Mouse (Mus musculus) myocyte (in vitro differentiated cells): Measurements from ENCODE around the gene Gstm1. TPM values are rescaled to one million over a fixed set of nuclear protein-coding genes. Genes with fewer than 3 reads are reported as not detected.

ENCODE experiments used
- H3K27me3 ChIP-seq: one replicate; pipeline ENCODE4 v1.6.1; 2011; ENCODE audit not compliant: control insufficient read depth, insufficient read depth, insufficient read length
- H3K36me3 ChIP-seq: one replicate; pipeline ENCODE4 v1.6.1; 2011; ENCODE audit not compliant: control insufficient read depth, insufficient read depth
- H3K4me2 ChIP-seq: one replicate; pipeline ENCODE4 v1.6.1; 2011; ENCODE audit warnings: low read depth, control low read depth
- H3K4me3 ChIP-seq: one replicate; pipeline ENCODE4 v1.5.1; 2011; ENCODE audit warnings: mild to moderate bottlenecking, control low read depth, moderate library complexity
- H3K79me2 ChIP-seq: one replicate; pipeline ENCODE4 v1.6.1; 2011; ENCODE audit not compliant: control insufficient read depth, insufficient read depth
- H3ac ChIP-seq: one replicate; pipeline ENCODE4 v1.6.1; 2011; ENCODE audit not compliant: control insufficient read depth, insufficient read length
- CEBPB ChIP-seq: IDR thresholded peaks from 2 replicates; pipeline ENCODE4 v1.6.1; 2011; ENCODE audit warnings: mild to moderate bottlenecking, moderate library complexity; ENCODE audit not compliant: poor library complexity, insufficient read depth, severe bottlenecking
- E2F4 ChIP-seq: IDR thresholded peaks from one replicate; pipeline ENCODE4 v1.6.1; 2011; ENCODE audit warnings: mild to moderate bottlenecking, control low read depth, moderate library complexity; ENCODE audit not compliant: insufficient read depth
- MAX ChIP-seq: IDR thresholded peaks from one replicate; pipeline ENCODE4 v1.6.1; 2011; ENCODE audit warnings: low read depth, mild to moderate bottlenecking, control low read depth
- MYOD1 ChIP-seq, 3 experiments: IDR thresholded peaks; one replicate each; pipeline ENCODE4 v1.6.1; 2011; ENCODE audit warnings: control low read depth in 2 of 3, low read depth in 2 of 3, mild to moderate bottlenecking in 2 of 3, moderate library complexity in 1 of 3; ENCODE audit not compliant: insufficient read length in 2 of 3, control insufficient read depth in 1 of 3
- MYOG ChIP-seq, 3 experiments: IDR thresholded peaks; one replicate each; pipeline ENCODE4 v1.6.1; 2011; ENCODE audit warnings: control low read depth in 2 of 3, low read depth in 2 of 3, mild to moderate bottlenecking in 2 of 3; ENCODE audit not compliant: insufficient read length in 2 of 3, control insufficient read depth in 1 of 3, insufficient read depth in 1 of 3
- POLR2A ChIP-seq: IDR thresholded peaks from one replicate; pipeline ENCODE4 v1.6.1; 2011; ENCODE audit warnings: low read depth, mild to moderate bottlenecking, control low read depth, moderate library complexity; ENCODE audit not compliant: insufficient read length
- POLR2AphosphoS2 ChIP-seq: IDR thresholded peaks from one replicate; pipeline ENCODE4 v1.6.1; 2011; ENCODE audit warnings: low read depth, control low read depth; ENCODE audit not compliant: insufficient read length
- REST ChIP-seq: IDR thresholded peaks from one replicate; pipeline ENCODE4 v1.6.1; 2011; ENCODE audit warnings: mild to moderate bottlenecking, control low read depth, moderate library complexity; ENCODE audit not compliant: insufficient read depth, insufficient read length
- SRF ChIP-seq: IDR thresholded peaks from one replicate; pipeline ENCODE4 v1.6.1; 2011; ENCODE audit warnings: low read depth; ENCODE audit not compliant: control insufficient read depth, insufficient read length
- TCF12 ChIP-seq: IDR thresholded peaks from one replicate; pipeline ENCODE4 v1.6.1; 2011; ENCODE audit warnings: mild to moderate bottlenecking, control low read depth; ENCODE audit not compliant: poor library complexity, insufficient read depth, severe bottlenecking
- TCF3 ChIP-seq: IDR thresholded peaks from one replicate; pipeline ENCODE4 v1.6.1; 2011; ENCODE audit warnings: low read depth, control low read depth; ENCODE audit not compliant: insufficient read length
- USF1 ChIP-seq: IDR thresholded peaks from one replicate; pipeline ENCODE4 v1.6.1; 2011; ENCODE audit warnings: low read depth, mild to moderate bottlenecking, control low read depth, moderate library complexity
- polyA plus RNA-seq: library from polyadenylated mRNA; unstranded; fragments of >200 nt; fragmentation: generic; extraction: Trizol; gene quantifications from one replicate; pipeline ENCODE4 v1.2.1, GENCODE M21; 2012; ENCODE audit warnings: missing spikeins

The Gstm1 gene
- polyA plus RNA-seq, 1 experiment = 42.0 TPM

- H3K79me2 ChIP-seq = no peaks in the 10 kb centered on the region
- no peak for TF ChIP-seq POLR2AphosphoS2
- H3K4me2 ChIP-seq = no peak overlapping the region
- H3K4me3 ChIP-seq = no peak overlapping the region
- no peaks in the 10 kb centered on the region for H3K36me3 ChIP-seq
- H3K27me3 ChIP-seq = peaks cover 25% of the 10 kb centered on the region
- H3ac ChIP-seq = no peak overlapping the region
These were observed 15.4 kb upstream of the Gstm1 start for GRCm38 (mm10) chr3:108033156-108033555.

GRCm38 (mm10) chr3:108032113-108032512, 14.3 kb upstream of the Gstm1 start:
- no peaks in the 10 kb centered on the region for H3K79me2 ChIP-seq

GRCm38 (mm10) chr3:108028641-108029365, 11.0 kb upstream of the Gstm1 start:
- no peak overlapping the region for H3K4me3 ChIP-seq
- TF ChIP-seq TCF12 (no peak), POLR2A (no peak), MAX (no peak), MYOG (IDR thresholded peaks at IDR 0.05; ENCODE audit: control insufficient read depth in 1 of 3, insufficient read depth in 1 of 3, insufficient read length in 2 of 3, low read depth in 2 of 3) (no peak), POLR2AphosphoS2 (no peak), TCF3 (no peak), CEBPB (no peak), SRF (no peak), E2F4 (no peak), USF1 (no peak), MYOD1 (IDR thresholded peaks at IDR 0.05; ENCODE audit: control insufficient read depth in 1 of 3, insufficient read length in 2 of 3, low read depth in 2 of 3) (no peak), REST (no peak)

More at GRCm38 (mm10) chr3:108032113-108032512, 14.3 kb upstream of the Gstm1 start:
- Histone ChIP-seq H3K4me3 (no peak overlapping the region), H3K4me2 (no peak overlapping the region), H3K27me3 (peaks cover 29% of the 10 kb centered on the region), H3K36me3 (no peaks in the 10 kb centered on the region), H3ac (no peak overlapping the region)
- no peak for TF ChIP-seq E2F4
- TF ChIP-seq POLR2AphosphoS2 = no peak
- TF ChIP-seq MAX = no peak
- TF ChIP-seq MYOG (IDR thresholded peaks at IDR 0.05; ENCODE audit: control insufficient read depth in 1 of 3, insufficient read depth in 1 of 3, insufficient read length in 2 of 3, low read depth in 2 of 3) = no peak
- no peak for TF ChIP-seq MYOD1 (IDR thresholded peaks at IDR 0.05; ENCODE audit: control insufficient read depth in 1 of 3, insufficient read length in 2 of 3, low read depth in 2 of 3)

GRCm38 (mm10) chr3:108026597-108026996, 8.8 kb upstream of the Gstm1 start:
- TF ChIP-seq SRF = no peak
- no peak for TF ChIP-seq MAX
- TF ChIP-seq REST = no peak
- no peak for TF ChIP-seq POLR2AphosphoS2
- TF ChIP-seq USF1 = no peak
- TF ChIP-seq TCF12 = no peak
- TF ChIP-seq CEBPB = no peak
- TF ChIP-seq MYOD1 (IDR thresholded peaks at IDR 0.05; ENCODE audit: control insufficient read depth in 1 of 3, insufficient read length in 2 of 3, low read depth in 2 of 3) = no peak
- no peak for TF ChIP-seq POLR2A
- no peak for TF ChIP-seq MYOG (IDR thresholded peaks at IDR 0.05; ENCODE audit: control insufficient read depth in 1 of 3, insufficient read depth in 1 of 3, insufficient read length in 2 of 3, low read depth in 2 of 3)
- no peak for TF ChIP-seq E2F4
- no peak for TF ChIP-seq TCF3
- no peak overlapping the region for H3ac ChIP-seq
- no peak overlapping the region for H3K4me3 ChIP-seq
- H3K79me2 ChIP-seq = no peaks in the 10 kb centered on the region
- peaks cover 38% of the 10 kb centered on the region for H3K27me3 ChIP-seq
- no peak overlapping the region for H3K4me2 ChIP-seq
- H3K36me3 ChIP-seq = no peaks in the 10 kb centered on the region

More at GRCm38 (mm10) chr3:108028641-108029365, 11.0 kb upstream of the Gstm1 start:
- Histone ChIP-seq H3ac (no peak overlapping the region), H3K4me2 (no peak overlapping the region), H3K79me2 (no peaks in the 10 kb centered on the region), H3K36me3 (no peaks in the 10 kb centered on the region), H3K27me3 (peaks cover 31% of the 10 kb centered on the region)

- TF ChIP-seq MYOD1 (IDR thresholded peaks at IDR 0.05; ENCODE audit: control insufficient read depth in 1 of 3, insufficient read length in 2 of 3, low read depth in 2 of 3) = no peak
- TF ChIP-seq POLR2AphosphoS2 = no peak
- no peak for TF ChIP-seq MYOG (IDR thresholded peaks at IDR 0.05; ENCODE audit: control insufficient read depth in 1 of 3, insufficient read depth in 1 of 3, insufficient read length in 2 of 3, low read depth in 2 of 3)
- no peak for TF ChIP-seq TCF12
- TF ChIP-seq E2F4 = no peak
- TF ChIP-seq REST = no peak
- no peak for TF ChIP-seq POLR2A
- no peak for TF ChIP-seq MAX
- no peak for TF ChIP-seq CEBPB
- no peak for TF ChIP-seq USF1
- TF ChIP-seq TCF3 = no peak
- TF ChIP-seq SRF = no peak
- Histone ChIP-seq H3K36me3 (no peaks in the 10 kb centered on the region), H3ac (no peak overlapping the region), H3K4me2 (no peak overlapping the region), H3K27me3 (peaks cover 38% of the 10 kb centered on the region), H3K4me3 (no peak overlapping the region), H3K79me2 (no peaks in the 10 kb centered on the region)
These were observed 8.3 kb upstream of the Gstm1 start for GRCm38 (mm10) chr3:108026049-108026448.
